Mouse (Mus musculus): ENCODE results near the gene Spata21. TPM values are rescaled to one million over a fixed set of nuclear protein-coding genes. Genes with fewer than 3 reads are reported as not detected.

Spata21 gene
- polyA plus RNA-seq, 1 experiment from 2014 or later, result not detected

DNA sequence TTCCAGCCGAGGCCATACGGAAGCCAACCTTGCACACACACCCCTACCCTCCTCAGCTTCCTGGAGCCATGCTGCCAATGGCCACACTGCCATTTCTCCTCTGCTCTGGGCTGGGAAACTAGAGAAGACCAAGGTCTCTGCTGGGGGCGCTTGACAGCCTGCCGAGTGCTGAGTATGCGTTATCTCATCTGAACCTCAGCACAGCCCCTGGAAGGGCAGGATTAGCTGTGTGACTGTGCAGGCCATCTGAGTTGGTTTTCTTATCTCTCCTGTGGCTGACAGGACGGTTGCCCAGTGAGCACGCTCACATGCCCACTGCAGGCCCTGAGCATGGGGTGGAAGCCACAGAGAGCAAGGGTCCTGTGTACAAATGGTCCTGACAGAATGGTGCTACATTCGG, 19.5 kb upstream of the Spata21 start:
- H3K9ac ChIP-seq (ENCODE audit: low read depth, low read length), result peak overlapping the region; percentile 38
- ATAC-seq (replicated peaks; ENCODE audit: low FRiP score) (peak; percentile 87), DNase-seq (ENCODE audit: low spot score) (peak; percentile 48)

DNA sequence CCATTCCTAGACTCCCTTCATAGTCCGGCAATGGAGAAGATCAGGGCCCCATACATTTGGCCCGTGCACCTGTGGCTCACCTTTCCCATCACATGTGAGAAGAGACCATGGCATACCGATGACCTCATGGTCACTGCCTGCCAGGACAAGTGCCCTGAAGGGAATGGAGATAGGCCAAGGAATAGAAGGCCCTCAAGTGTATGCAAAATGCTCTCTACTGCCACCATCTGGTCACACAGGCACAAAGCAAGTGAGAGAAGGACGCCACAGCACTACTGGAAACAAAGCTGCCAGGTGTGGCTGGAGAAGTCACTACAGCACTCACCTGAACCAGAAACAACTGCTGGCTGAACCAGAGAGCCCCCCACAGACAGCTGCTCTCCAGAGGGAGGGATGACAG, 18.4 kb upstream of the Spata21 start:
- H3K27ac ChIP-seq (ENCODE audit: low read depth, low read length), result peak overlapping the region; percentile 84
- no peak overlapping the region; the same call in 1 of the 2 replicates for H3K9ac ChIP-seq (ENCODE audit: low read depth, low read length)
- H3K4me2 ChIP-seq, result no peak overlapping the region
- DNase-seq (ENCODE audit: low spot score), result peak; percentile 56
- ATAC-seq (replicated peaks; ENCODE audit: low FRiP score), result no peak
- H3K4me3 ChIP-seq (ENCODE audit: low read depth, low read length), result no peak overlapping the region
- WGBS, result 58% methylated on average over 4 of the region's 4 CpGs
- peaks cover 36% of the 10 kb centered on the region for H3K4me1 ChIP-seq (replicated peaks; ENCODE audit: control insufficient read depth, insufficient read depth, low read length)
- H3K27me3 ChIP-seq (replicated peaks; ENCODE audit: control insufficient read depth, insufficient read depth, low read length), result no peaks in the 10 kb centered on the region
- H3K9me3 ChIP-seq (ENCODE audit: control insufficient read depth, low read length), result no peaks in the 10 kb centered on the region
- peaks cover 70% of the 10 kb centered on the region for H3K36me3 ChIP-seq (ENCODE audit: control insufficient read depth, insufficient read depth, low read length)

More for the DNA sequence above, 19.5 kb upstream of the Spata21 start:
- H3K4me2 ChIP-seq, result peak overlapping the region; percentile 56
- H3K4me3 ChIP-seq (ENCODE audit: low read depth, low read length), result no peak overlapping the region
- no peaks in the 10 kb centered on the region for H3K9me3 ChIP-seq (ENCODE audit: control insufficient read depth, low read length)
- H3K27ac ChIP-seq (ENCODE audit: low read depth, low read length), result peak overlapping the region; percentile 84
- H3K4me1 ChIP-seq (replicated peaks; ENCODE audit: control insufficient read depth, insufficient read depth, low read length), result peaks cover 30% of the 10 kb centered on the region
- H3K36me3 ChIP-seq (ENCODE audit: control insufficient read depth, insufficient read depth, low read length), result peaks cover 70% of the 10 kb centered on the region
- no peaks in the 10 kb centered on the region for H3K27me3 ChIP-seq (replicated peaks; ENCODE audit: control insufficient read depth, insufficient read depth, low read length)
- 46% methylated on average over 8 of the region's 8 CpGs for WGBS

DNA sequence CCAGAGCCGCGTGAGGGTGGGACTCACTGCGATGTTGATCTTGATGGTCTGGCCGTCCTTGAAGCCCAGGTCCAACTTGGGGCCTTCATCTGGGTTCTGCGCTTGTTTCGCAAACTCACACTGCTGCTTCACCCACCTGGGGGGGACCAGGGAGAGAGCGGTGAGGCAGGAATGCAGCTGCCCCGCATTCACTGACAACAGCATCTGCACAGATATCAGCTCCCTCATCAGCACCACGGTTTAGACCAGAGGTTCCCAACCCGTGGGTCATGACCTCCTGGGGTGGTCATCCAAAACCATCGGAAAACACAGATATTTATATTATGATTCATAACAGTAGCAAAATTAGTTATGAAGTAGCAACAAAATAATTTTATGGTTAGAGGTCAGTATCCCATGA, 15.6 kb upstream of the Spata21 start:
- Histone ChIP-seq H3K9ac (ENCODE audit: low read depth, low read length) (no peak overlapping the region), H3K4me3 (ENCODE audit: low read depth, low read length) (no peak overlapping the region), H3K4me2 (no peak overlapping the region), H3K27me3 (replicated peaks; ENCODE audit: control insufficient read depth, insufficient read depth, low read length) (no peaks in the 10 kb centered on the region), H3K4me1 (replicated peaks; ENCODE audit: control insufficient read depth, insufficient read depth, low read length) (peaks cover 50% of the 10 kb centered on the region), H3K9me3 (ENCODE audit: control insufficient read depth, low read length) (no peaks in the 10 kb centered on the region), H3K27ac (ENCODE audit: low read depth, low read length) (no peak overlapping the region), H3K36me3 (ENCODE audit: control insufficient read depth, insufficient read depth, low read length) (peaks cover 54% of the 10 kb centered on the region)
- DNase-seq (ENCODE audit: low spot score) (no peak), ATAC-seq (replicated peaks; ENCODE audit: low FRiP score) (no peak)
- 89% methylated on average over 11 of the region's 11 CpGs for WGBS

DNA sequence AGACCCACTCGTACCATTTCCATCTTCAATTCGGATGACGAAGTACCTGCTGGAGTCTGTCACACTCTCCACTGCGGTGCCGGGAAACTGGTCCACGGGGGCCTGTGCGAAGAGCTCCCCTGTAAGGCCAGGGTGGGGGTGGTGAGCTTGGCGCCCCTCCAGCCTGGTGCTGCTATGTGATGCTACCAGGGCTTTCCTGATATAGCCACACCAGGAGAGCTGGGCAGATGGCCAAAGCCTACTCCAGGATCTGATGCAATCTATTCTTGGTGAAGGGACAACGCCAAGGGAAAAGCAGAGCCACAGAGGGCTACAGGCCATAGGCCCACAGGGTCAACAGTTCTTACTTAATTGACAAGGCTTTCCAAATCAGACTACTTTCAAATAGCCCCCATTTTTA, 14.5 kb upstream of the Spata21 start:
- Histone ChIP-seq H3K9me3 (ENCODE audit: control insufficient read depth, low read length) (no peaks in the 10 kb centered on the region), H3K27ac (ENCODE audit: low read depth, low read length) (peak overlapping the region; percentile 74), H3K9ac (ENCODE audit: low read depth, low read length) (peak overlapping the region; percentile 11), H3K27me3 (replicated peaks; ENCODE audit: control insufficient read depth, insufficient read depth, low read length) (no peaks in the 10 kb centered on the region), H3K36me3 (ENCODE audit: control insufficient read depth, insufficient read depth, low read length) (peaks cover 42% of the 10 kb centered on the region), H3K4me3 (ENCODE audit: low read depth, low read length) (peak overlapping the region; percentile 24; the same call in 1 of the 2 replicates), H3K4me2 (peak overlapping the region; percentile 91), H3K4me1 (replicated peaks; ENCODE audit: control insufficient read depth, insufficient read depth, low read length) (peaks cover 40% of the 10 kb centered on the region)
- no peak for DNase-seq (ENCODE audit: low spot score)
- ATAC-seq (replicated peaks; ENCODE audit: low FRiP score), result no peak
- WGBS, result 88% methylated on average over 9 of the region's 9 CpGs

DNA sequence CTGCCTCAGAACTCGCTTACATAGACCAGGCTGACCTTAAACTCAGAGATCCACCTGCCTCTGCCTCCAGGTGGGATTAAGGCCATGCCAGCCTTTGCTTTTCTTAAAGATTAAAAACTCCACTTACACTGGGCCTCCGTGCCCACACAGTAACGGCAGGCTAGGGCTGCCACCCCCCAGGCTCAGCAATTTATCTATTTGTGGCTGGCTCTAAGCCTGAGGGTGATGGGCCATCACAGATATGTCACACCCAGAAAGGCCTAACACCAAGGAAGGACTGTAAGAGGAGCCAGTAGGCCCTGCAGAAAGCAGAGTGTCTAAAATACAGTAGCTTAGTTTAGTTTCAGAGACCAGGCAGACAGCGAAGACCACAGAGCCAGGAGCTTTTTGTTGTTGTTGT, 14.0 kb upstream of the Spata21 start:
- peaks cover 36% of the 10 kb centered on the region for H3K4me1 ChIP-seq (replicated peaks; ENCODE audit: control insufficient read depth, insufficient read depth, low read length)
- no peak for DNase-seq (ENCODE audit: low spot score)
- H3K27ac ChIP-seq (ENCODE audit: low read depth, low read length), result peak overlapping the region; percentile 74
- peak overlapping the region; percentile 11; the same call in 1 of the 2 replicates for H3K9ac ChIP-seq (ENCODE audit: low read depth, low read length)
- peaks cover 38% of the 10 kb centered on the region for H3K36me3 ChIP-seq (ENCODE audit: control insufficient read depth, insufficient read depth, low read length)
- H3K27me3 ChIP-seq (replicated peaks; ENCODE audit: control insufficient read depth, insufficient read depth, low read length), result no peaks in the 10 kb centered on the region
- ATAC-seq (replicated peaks; ENCODE audit: low FRiP score), result peak; percentile 73
- peak overlapping the region; percentile 91 for H3K4me2 ChIP-seq
- peak overlapping the region; percentile 24; the same call in 1 of the 2 replicates for H3K4me3 ChIP-seq (ENCODE audit: low read depth, low read length)
- H3K9me3 ChIP-seq (ENCODE audit: control insufficient read depth, low read length), result no peaks in the 10 kb centered on the region
- WGBS, result 60% methylated on average over 4 of the region's 4 CpGs

DNA sequence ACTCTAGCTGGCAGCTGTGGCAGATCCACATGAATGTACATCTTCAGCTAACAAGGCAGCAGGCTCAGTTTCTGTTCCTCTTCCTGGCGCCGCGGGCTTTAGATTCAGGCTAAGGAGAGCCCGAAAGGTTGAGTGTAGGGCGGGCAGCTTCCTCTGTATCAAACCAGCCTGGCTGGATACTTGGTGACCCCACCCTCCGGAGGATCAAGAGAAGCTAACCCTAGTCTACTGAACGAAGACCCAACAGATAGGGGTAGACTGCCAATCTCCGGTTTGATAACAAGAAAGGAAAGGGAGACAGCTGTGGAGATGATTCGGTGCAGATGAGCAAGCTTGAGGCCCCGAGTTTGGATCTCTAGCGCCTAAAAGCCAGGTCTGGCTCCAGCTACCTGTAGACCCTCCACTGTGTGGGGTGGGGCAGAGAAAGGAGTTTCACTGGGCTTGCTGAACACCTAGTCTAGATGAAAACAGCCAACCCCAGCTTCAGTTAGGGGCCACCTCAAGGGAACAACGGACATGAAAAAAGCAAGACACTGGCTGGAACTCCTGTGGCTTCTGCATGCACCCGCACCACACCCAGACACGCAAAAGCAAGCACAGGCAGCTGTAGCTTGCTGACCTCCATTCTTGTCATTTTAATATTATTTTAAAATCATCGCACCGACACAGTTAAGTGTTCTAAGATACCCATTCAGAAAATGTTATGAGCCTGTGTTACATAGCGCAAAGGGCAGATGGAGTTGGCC, 11.2 kb upstream of the Spata21 start:
- 36% methylated on average over 17 of the region's 17 CpGs for WGBS
- Histone ChIP-seq H3K9ac (ENCODE audit: low read depth, low read length) (peak overlapping the region; percentile 90), H3K4me2 (peak overlapping the region; percentile 91), H3K36me3 (ENCODE audit: control insufficient read depth, insufficient read depth, low read length) (peaks cover 18% of the 10 kb centered on the region), H3K4me3 (ENCODE audit: low read depth, low read length) (peak overlapping the region; percentile 99), H3K9me3 (ENCODE audit: control insufficient read depth, low read length) (no peaks in the 10 kb centered on the region), H3K27me3 (replicated peaks; ENCODE audit: control insufficient read depth, insufficient read depth, low read length) (no peaks in the 10 kb centered on the region), H3K27ac (ENCODE audit: low read depth, low read length) (peak overlapping the region; percentile 97), H3K4me1 (replicated peaks; ENCODE audit: control insufficient read depth, insufficient read depth, low read length) (peaks cover 26% of the 10 kb centered on the region)
- ATAC-seq (replicated peaks; ENCODE audit: low FRiP score) (peak; percentile 84), DNase-seq (ENCODE audit: low spot score) (peak; percentile 46)

DNA sequence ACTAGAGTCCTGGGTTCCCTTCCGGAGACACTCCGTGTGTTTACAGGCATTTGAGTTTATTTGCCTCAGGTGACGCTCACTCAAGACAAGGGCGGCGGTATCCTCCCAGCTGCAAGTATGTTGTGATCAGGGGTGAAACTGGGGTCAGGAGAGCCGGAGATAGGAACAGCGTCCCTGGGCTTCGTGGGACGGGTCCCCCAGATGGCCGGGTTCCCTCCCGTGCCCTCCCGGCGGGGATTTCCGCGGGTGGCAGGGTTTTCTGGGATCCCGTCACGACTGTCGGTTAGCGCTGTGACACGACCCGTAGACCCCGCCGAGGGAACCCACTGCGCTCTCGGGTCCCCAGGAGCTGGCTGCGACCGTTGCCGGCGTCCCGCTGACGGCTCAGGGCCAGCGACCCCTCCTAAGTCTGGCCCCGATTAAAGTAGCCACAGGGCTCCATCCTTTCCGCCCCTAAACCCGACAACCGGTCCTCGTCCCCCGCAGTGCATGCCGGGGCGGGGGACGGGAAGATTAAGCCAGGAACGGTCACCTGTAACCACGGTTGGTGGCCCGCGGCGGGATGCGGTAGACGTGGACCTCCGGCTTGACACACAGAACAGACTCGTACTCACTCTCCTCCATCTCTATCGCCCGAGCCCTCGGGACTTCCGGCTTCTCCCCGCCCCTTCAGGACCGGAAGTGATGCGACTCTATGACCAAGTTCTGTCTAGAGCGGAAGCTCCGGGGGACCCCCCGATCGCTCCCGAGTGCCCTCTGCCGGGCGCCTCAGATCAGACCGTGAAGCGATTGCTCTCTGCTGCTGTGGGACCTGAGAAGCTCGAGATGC, 10.2 kb upstream of the Spata21 start, which contains the start of gene Necap2:
TSS of gene Necap2 (minus strand) at position 677 of the 829 bp plus-strand sequence.
- peak; percentile 95 for DNase-seq (ENCODE audit: low spot score)
- H3K4me2 ChIP-seq, result peak within 1 kb of the TSS; percentile 91
- peak within 1 kb of the TSS; percentile 97 for H3K27ac ChIP-seq (ENCODE audit: low read depth, low read length)

DNA sequence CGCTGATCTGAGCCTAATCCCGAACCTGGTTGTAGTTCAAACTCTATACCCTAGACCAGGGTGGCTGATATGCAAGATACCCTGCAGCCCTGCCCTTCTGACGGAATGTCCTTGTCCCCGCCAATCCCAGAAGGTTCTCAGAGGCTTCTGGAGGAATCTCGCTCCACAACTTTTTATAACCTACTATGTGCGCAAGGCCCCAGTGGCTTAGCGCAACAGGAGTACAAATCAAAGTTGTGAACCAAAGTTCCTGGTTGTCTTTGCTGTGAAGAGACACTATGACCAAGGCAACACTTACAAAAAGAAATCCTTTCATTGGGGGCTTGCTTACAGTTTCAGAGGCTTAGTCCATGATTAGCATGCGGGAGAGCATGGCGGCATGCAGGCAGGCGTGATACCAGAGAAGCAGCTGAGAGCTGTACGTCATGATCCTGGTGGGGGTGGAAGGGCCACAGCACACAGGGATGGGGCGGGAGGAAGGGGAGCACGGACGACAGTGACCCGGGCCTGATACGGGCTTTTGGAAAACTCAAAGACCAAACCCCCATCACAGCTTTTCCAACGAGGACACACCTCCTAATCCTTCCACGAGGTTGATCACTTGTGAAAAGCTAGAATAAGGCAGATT, 9.5 kb upstream of the Spata21 start:
- peaks cover 5% of the 10 kb centered on the region; the same call in 1 of the 2 replicates for H3K36me3 ChIP-seq (ENCODE audit: control insufficient read depth, insufficient read depth, low read length)
- H3K9ac ChIP-seq (ENCODE audit: low read depth, low read length), result peak overlapping the region; percentile 26; the same call in 1 of the 2 replicates
- no peak overlapping the region for H3K27ac ChIP-seq (ENCODE audit: low read depth, low read length)
- H3K4me1 ChIP-seq (replicated peaks; ENCODE audit: control insufficient read depth, insufficient read depth, low read length), result peaks cover 21% of the 10 kb centered on the region
- no peaks in the 10 kb centered on the region for H3K9me3 ChIP-seq (ENCODE audit: control insufficient read depth, low read length)
- WGBS, result 74% methylated on average over 18 of the region's 18 CpGs
- ATAC-seq (replicated peaks; ENCODE audit: low FRiP score) (no peak), DNase-seq (ENCODE audit: low spot score) (no peak)
- peak overlapping the region; percentile 99 for H3K4me3 ChIP-seq (ENCODE audit: low read depth, low read length)
- peak overlapping the region; percentile 91 for H3K4me2 ChIP-seq
- no peaks in the 10 kb centered on the region for H3K27me3 ChIP-seq (replicated peaks; ENCODE audit: control insufficient read depth, insufficient read depth, low read length)

More for the DNA sequence above, 10.2 kb upstream of the Spata21 start, which contains the start of gene Necap2:
- ATAC-seq (replicated peaks; ENCODE audit: low FRiP score), result peak; percentile 79
- H3K9ac ChIP-seq (ENCODE audit: low read depth, low read length), result peak within 1 kb of the TSS; percentile 90
- H3K27me3 ChIP-seq (replicated peaks; ENCODE audit: control insufficient read depth, insufficient read depth, low read length), result no peaks in the 10 kb centered on the region
- WGBS, result 1% methylated on average over 67 of the region's 67 CpGs
- H3K9me3 ChIP-seq (ENCODE audit: control insufficient read depth, low read length), result no peaks in the 10 kb centered on the region
- H3K4me1 ChIP-seq (replicated peaks; ENCODE audit: control insufficient read depth, insufficient read depth, low read length), result peaks cover 26% of the 10 kb centered on the region
- peak within 1 kb of the TSS; percentile 99 for H3K4me3 ChIP-seq (ENCODE audit: low read depth, low read length)
- H3K36me3 ChIP-seq (ENCODE audit: control insufficient read depth, insufficient read depth, low read length), result peaks cover 11% of the 10 kb centered on the region; the same call in 1 of the 2 replicates
